Mouse (Mus musculus): Measurements from ENCODE around the gene Filip1.

The Filip1 gene

DNA sequence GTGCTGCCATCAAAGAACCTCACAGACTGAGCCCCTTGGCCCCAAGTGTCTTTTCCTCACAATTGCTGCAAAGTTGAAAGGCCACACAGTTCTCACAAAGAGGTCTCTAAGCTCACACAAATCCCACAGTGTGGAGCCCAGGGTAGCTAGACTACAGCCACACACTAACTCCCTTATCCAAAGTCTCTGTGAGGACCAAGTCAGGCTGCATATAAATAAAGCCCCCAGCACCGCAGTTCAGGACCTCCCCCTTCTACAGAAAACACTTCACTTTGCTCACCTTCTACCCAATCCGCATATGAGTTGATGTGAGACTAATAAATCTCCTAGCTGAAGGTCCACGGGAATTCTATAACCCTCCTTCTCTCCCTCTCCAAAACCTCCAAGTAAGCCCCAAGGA is 228.2 kb downstream of the Filip1 start:
- in situ Hi-C loops (cut with MboI, MseI), result no loop called here

DNA sequence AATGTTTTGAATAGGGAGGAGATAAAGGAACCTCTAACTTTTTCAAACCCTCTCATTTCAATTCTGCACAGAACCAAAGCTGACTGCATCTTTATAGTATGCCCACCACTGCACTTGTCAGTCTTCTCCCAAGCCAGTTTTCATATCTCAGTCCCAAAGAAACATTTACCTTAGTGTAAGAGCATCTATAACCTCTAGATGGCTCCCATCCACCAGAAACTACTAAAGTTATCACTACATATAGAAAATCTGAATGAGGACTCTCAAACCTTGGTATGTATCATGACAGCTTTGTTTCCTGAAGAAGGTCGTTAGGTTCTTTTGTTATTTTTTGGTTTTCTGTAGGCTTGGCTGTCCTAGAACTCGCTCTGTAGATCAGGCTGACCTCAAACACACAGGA is 233.3 kb downstream of the Filip1 start:
- in situ Hi-C loops (cut with MboI, MseI), result loop anchor here in 1 of 2 experiments (10.0 kb wide), 1 partner anchor 225 kb away; no protein-coding TSS in a partner anchor

DNA sequence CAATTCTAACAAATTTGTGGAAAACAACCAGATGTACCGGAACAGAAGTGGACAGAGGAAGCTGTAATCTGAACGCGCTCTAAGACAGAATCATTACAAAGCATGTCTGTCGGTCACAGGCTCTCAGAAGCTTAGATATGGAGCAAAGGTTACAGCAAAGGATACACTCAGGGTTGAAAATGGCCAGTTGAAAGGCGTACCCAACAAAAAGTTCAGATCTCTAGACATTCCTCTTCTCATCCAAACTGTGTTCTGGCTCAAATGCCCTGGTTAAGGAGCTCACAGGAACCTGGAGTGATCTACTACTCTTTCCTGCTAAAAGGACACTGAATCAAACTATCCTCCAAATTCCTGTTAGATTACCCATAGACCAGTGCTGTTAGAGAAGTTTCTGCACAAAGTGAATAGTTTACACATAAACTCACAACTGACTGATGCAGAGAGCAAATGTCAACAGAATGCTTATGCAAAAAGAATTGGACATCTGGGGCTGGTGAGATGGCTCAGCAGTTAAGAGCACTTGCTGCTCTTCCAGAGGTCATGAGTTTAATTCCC is 245.6 kb downstream of the Filip1 start:
- in situ Hi-C loops (cut with MboI, MseI), result no loop called here

DNA sequence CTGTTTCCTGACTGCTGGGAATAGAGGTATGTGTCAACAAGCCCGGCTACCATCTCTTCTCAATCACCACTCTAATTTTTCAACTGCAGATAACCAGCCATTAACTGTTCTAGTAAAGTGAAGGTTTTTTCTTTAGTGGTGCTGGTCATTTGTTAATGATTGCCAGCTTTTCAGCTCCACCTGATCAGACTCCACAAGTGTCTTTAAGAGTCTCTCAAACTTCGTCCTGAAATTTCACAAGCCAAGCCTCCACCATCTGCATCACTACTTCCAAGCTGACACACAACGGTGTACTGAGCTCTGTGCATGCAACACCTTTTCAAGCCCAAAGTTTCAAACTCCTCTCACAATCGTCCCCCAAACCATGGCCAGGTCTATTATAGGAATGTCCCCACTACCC is 247.3 kb downstream of the Filip1 start:
- in situ Hi-C loops (cut with MboI, MseI), result no loop called here
